Mouse (Mus musculus): Measurements from ENCODE around the gene Tctn1. TPM values are rescaled to one million over a fixed set of nuclear protein-coding genes. Genes with fewer than 3 reads are reported as not detected.

The Tctn1 gene
- total and polyA plus RNA-seq, 2 experiments, result 1.6 to 5.9 TPM

- no peak for DNase-seq (ENCODE audit: extremely low read depth, low read depth, low spot score)
- WGBS, result 81% methylated on average over 6 of the region's 6 CpGs
- no peak overlapping the region for H3K27ac ChIP-seq (replicated peaks; ENCODE audit: insufficient read depth, low read depth, low read length)
Observed at GRCm38 (mm10) chr5:122231431-122231830, 32.8 kb downstream of the Tctn1 start.

GRCm38 (mm10) chr5:122230816-122231215 is 33.4 kb downstream of the Tctn1 start:
- 98% methylated on average over 4 of the region's 4 CpGs for WGBS
- H3K9ac ChIP-seq (ENCODE audit: low read depth, low read length), result no peak overlapping the region

More at GRCm38 (mm10) chr5:122231431-122231830, 32.8 kb downstream of the Tctn1 start:
- Histone ChIP-seq H3K4me3 (ENCODE audit: insufficient read depth, low read depth, low read length) (no peak overlapping the region), H3K79me2 (ENCODE audit: control insufficient read depth, insufficient read depth, low read length) (no peaks in the 10 kb centered on the region), H3K4me1 (ENCODE audit: control insufficient read depth, insufficient read depth, low read length) (no peaks in the 10 kb centered on the region), H3K9ac (ENCODE audit: low read depth, low read length) (no peak overlapping the region), H3K27me3 (ENCODE audit: control insufficient read depth, insufficient read depth, low read length) (no peaks in the 10 kb centered on the region), H3K36me3 (ENCODE audit: control insufficient read depth, insufficient read depth, low read length) (no peaks in the 10 kb centered on the region)
- TF ChIP-seq POLR2A (IDR thresholded peaks at IDR 0.05; ENCODE audit: extremely low read depth, insufficient read depth, low read length) (no peak), CTCF (IDR thresholded peaks at IDR 0.05; ENCODE audit: low read depth, low read length) (no peak)

GRCm38 (mm10) chr5:122228772-122229171 is 35.5 kb downstream of the Tctn1 start:
- no peak overlapping the region for H3K27ac ChIP-seq (replicated peaks; ENCODE audit: insufficient read depth, low read depth, low read length)

More at GRCm38 (mm10) chr5:122230816-122231215, 33.4 kb downstream of the Tctn1 start:
- Histone ChIP-seq H3K27me3 (ENCODE audit: control insufficient read depth, insufficient read depth, low read length) (no peaks in the 10 kb centered on the region), H3K79me2 (ENCODE audit: control insufficient read depth, insufficient read depth, low read length) (no peaks in the 10 kb centered on the region), H3K4me1 (ENCODE audit: control insufficient read depth, insufficient read depth, low read length) (no peaks in the 10 kb centered on the region), H3K27ac (replicated peaks; ENCODE audit: insufficient read depth, low read depth, low read length) (no peak overlapping the region), H3K4me3 (ENCODE audit: insufficient read depth, low read depth, low read length) (no peak overlapping the region), H3K36me3 (ENCODE audit: control insufficient read depth, insufficient read depth, low read length) (no peaks in the 10 kb centered on the region)
- DNase-seq (ENCODE audit: extremely low read depth, low read depth, low spot score), result no peak
- TF ChIP-seq CTCF (IDR thresholded peaks at IDR 0.05; ENCODE audit: low read depth, low read length) (no peak), POLR2A (IDR thresholded peaks at IDR 0.05; ENCODE audit: extremely low read depth, insufficient read depth, low read length) (no peak)

GRCm38 (mm10) chr5:122228271-122228765 is 35.9 kb downstream of the Tctn1 start:
- DNase-seq (ENCODE audit: extremely low read depth, low read depth, low spot score), result no peak
- H3K27me3 ChIP-seq (ENCODE audit: control insufficient read depth, insufficient read depth, low read length), result no peaks in the 10 kb centered on the region
- no peaks in the 10 kb centered on the region for H3K36me3 ChIP-seq (ENCODE audit: control insufficient read depth, insufficient read depth, low read length)
- H3K4me1 ChIP-seq (ENCODE audit: control insufficient read depth, insufficient read depth, low read length), result no peaks in the 10 kb centered on the region
- no peak overlapping the region for H3K9ac ChIP-seq (ENCODE audit: low read depth, low read length)
- TF ChIP-seq POLR2A (IDR thresholded peaks at IDR 0.05; ENCODE audit: extremely low read depth, insufficient read depth, low read length) (no peak), CTCF (IDR thresholded peaks at IDR 0.05; ENCODE audit: low read depth, low read length) (no peak)
- 67% methylated on average over 3 of the region's 3 CpGs for WGBS
- H3K4me3 ChIP-seq (ENCODE audit: insufficient read depth, low read depth, low read length), result no peak overlapping the region
- H3K27ac ChIP-seq (replicated peaks; ENCODE audit: insufficient read depth, low read depth, low read length), result no peak overlapping the region
- no peaks in the 10 kb centered on the region for H3K79me2 ChIP-seq (ENCODE audit: control insufficient read depth, insufficient read depth, low read length)

More at GRCm38 (mm10) chr5:122228772-122229171, 35.5 kb downstream of the Tctn1 start:
- Histone ChIP-seq H3K36me3 (ENCODE audit: control insufficient read depth, insufficient read depth, low read length) (no peaks in the 10 kb centered on the region), H3K79me2 (ENCODE audit: control insufficient read depth, insufficient read depth, low read length) (no peaks in the 10 kb centered on the region), H3K27me3 (ENCODE audit: control insufficient read depth, insufficient read depth, low read length) (no peaks in the 10 kb centered on the region), H3K4me1 (ENCODE audit: control insufficient read depth, insufficient read depth, low read length) (no peaks in the 10 kb centered on the region), H3K9ac (ENCODE audit: low read depth, low read length) (no peak overlapping the region), H3K4me3 (ENCODE audit: insufficient read depth, low read depth, low read length) (no peak overlapping the region)
- no peak for TF ChIP-seq POLR2A (IDR thresholded peaks at IDR 0.05; ENCODE audit: extremely low read depth, insufficient read depth, low read length)
- no peak for TF ChIP-seq CTCF (IDR thresholded peaks at IDR 0.05; ENCODE audit: low read depth, low read length)
- 65% methylated on average over 4 of the region's 4 CpGs for WGBS
- no peak for DNase-seq (ENCODE audit: extremely low read depth, low read depth, low spot score)

GRCm38 (mm10) chr5:122224291-122224690 is 40.0 kb downstream of the Tctn1 start:
- H3K27me3 ChIP-seq (ENCODE audit: control insufficient read depth, insufficient read depth, low read length), result no peaks in the 10 kb centered on the region
- H3K4me3 ChIP-seq (ENCODE audit: insufficient read depth, low read depth, low read length), result no peak overlapping the region
- H3K4me1 ChIP-seq (ENCODE audit: control insufficient read depth, insufficient read depth, low read length), result no peaks in the 10 kb centered on the region
- H3K9ac ChIP-seq (ENCODE audit: low read depth, low read length), result no peak overlapping the region
- TF ChIP-seq CTCF (IDR thresholded peaks at IDR 0.05; ENCODE audit: low read depth, low read length) (no peak), POLR2A (IDR thresholded peaks at IDR 0.05; ENCODE audit: extremely low read depth, insufficient read depth, low read length) (no peak)
- no peaks in the 10 kb centered on the region for H3K36me3 ChIP-seq (ENCODE audit: control insufficient read depth, insufficient read depth, low read length)
- no peaks in the 10 kb centered on the region for H3K79me2 ChIP-seq (ENCODE audit: control insufficient read depth, insufficient read depth, low read length)
- DNase-seq (ENCODE audit: extremely low read depth, low read depth, low spot score), result no peak
- WGBS, result 90% methylated on average over 2 of the region's 2 CpGs
- no peak overlapping the region for H3K27ac ChIP-seq (replicated peaks; ENCODE audit: insufficient read depth, low read depth, low read length)

GRCm38 (mm10) chr5:122221085-122221484 is 43.2 kb downstream of the Tctn1 start:
- DNase-seq (ENCODE audit: extremely low read depth, low read depth, low spot score), result no peak
- H3K27ac ChIP-seq (replicated peaks; ENCODE audit: insufficient read depth, low read depth, low read length), result no peak overlapping the region
- H3K79me2 ChIP-seq (ENCODE audit: control insufficient read depth, insufficient read depth, low read length), result no peaks in the 10 kb centered on the region
- no peaks in the 10 kb centered on the region for H3K27me3 ChIP-seq (ENCODE audit: control insufficient read depth, insufficient read depth, low read length)
- no peak overlapping the region for H3K4me3 ChIP-seq (ENCODE audit: insufficient read depth, low read depth, low read length)
- H3K9ac ChIP-seq (ENCODE audit: low read depth, low read length), result no peak overlapping the region
- no peaks in the 10 kb centered on the region for H3K36me3 ChIP-seq (ENCODE audit: control insufficient read depth, insufficient read depth, low read length)
- TF ChIP-seq CTCF (IDR thresholded peaks at IDR 0.05; ENCODE audit: low read depth, low read length), result no peak
- no peak for TF ChIP-seq POLR2A (IDR thresholded peaks at IDR 0.05; ENCODE audit: extremely low read depth, insufficient read depth, low read length)
- no peaks in the 10 kb centered on the region for H3K4me1 ChIP-seq (ENCODE audit: control insufficient read depth, insufficient read depth, low read length)
- 94% methylated on average over 4 of the region's 4 CpGs for WGBS

All from liver, adult 2 months (tissue).